Mouse (Mus musculus) E14TG2a.4 (cell line): ENCODE measurements around the gene Smarca4.

ENCODE experiments used
- CTCF ChIP-seq: conservative IDR thresholded peaks from 2 replicates; pipeline ENCODE4 v1.5.1; 2014; ENCODE audit warnings: low read length
- POU5F1 ChIP-seq: IDR thresholded peaks from 2 replicates; pipeline ENCODE4 v1.6.1; 2014; ENCODE audit warnings: low read length, borderline replicate concordance

DNA sequence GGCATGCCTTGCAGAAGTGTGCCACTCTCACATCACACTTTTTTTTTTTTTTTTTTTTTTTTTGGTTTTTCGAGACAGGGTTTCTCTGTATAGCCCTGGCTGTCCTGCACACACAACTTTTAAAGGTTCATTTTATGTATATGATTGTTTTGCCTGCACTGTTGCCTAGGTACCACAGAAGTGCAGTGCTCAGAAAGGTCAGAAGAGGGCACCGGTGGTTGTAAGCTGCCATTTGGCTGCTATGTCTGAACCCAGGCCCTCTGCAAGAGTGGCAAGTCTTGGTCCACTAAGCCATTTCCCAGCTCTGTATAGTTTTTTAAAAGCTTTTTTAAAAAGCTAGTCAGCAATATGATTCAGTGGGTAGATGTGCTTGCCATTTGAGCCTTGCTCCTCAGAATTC, 17.8 kb upstream of the Smarca4 start:
- TF ChIP-seq CTCF (peak; percentile 42), POU5F1 (no peak)
